25 mouse cellular contexts compared by ENCODE assay signal in genomic region chr15:74294691-74295090, GRCm38 (mm10).
DNase-seq lines count a peak whose midpoint lies in the region; ATAC-seq and TF ChIP-seq lines count a peak whose summit lies in the region.
"Had no signal": no experiment of that assay in that cellular context is flagged by ENCODE, and none has a peak within 500 bp of the region (broad histone marks: within the 10 kb centered on the region; RNA-seq: fewer than 3 reads in every experiment).

No protein-coding gene starts in this region.

- H3K9ac ChIP-seq in forebrain, embryonic 16.5 days (replicated peaks; ENCODE audit: low read depth, low read length), result no peak overlapping the region
- H3K9ac ChIP-seq in forebrain, embryonic 13.5 days, result no peak overlapping the region; the same call in 1 of the 2 replicates
- no peak overlapping the region for H3K9ac ChIP-seq in midbrain, postnatal 0 days (replicated peaks; ENCODE audit: low read length, poor library complexity, severe bottlenecking)
- no peak overlapping the region for H3K9ac ChIP-seq in midbrain, embryonic 11.5 days (ENCODE audit: low read length)
- H3K9ac ChIP-seq: embryonic facial prominence, embryonic 15.5 days; heart, embryonic 13.5 days; liver, embryonic 14.5 days had no signal

- no peak for TF ChIP-seq POLR2A in brain, embryonic 14.5 days (IDR thresholded peaks at IDR 0.05; ENCODE audit: borderline replicate concordance, extremely low read depth, insufficient read depth, insufficient read length, poor library complexity, severe bottlenecking)

- peak; percentile 26 for DNase-seq in midbrain, postnatal 0 days (ENCODE audit: low spot score)
- no peak for DNase-seq in midbrain, embryonic 11.5 days (ENCODE audit: low spot score, missing footprints)
- DNase-seq in brain, embryonic 14.5 days (ENCODE audit: low read depth), result peak; percentile 51
- peak; percentile 32 for DNase-seq in limb, embryonic 10.5 days (ENCODE audit: low spot score)
- no peak for DNase-seq in c-Kit-positive CD71-positive TER-119-positive erythroid progenitor cells, embryonic 14.5 days (ENCODE audit: low spot score)
- DNase-seq: adrenal gland, adult 2 months; adrenal gland, postnatal 36 days; cerebellum, adult 9-10 months; embryo, embryonic 11 days; gastrocnemius, postnatal 10 days; heart, postnatal 10 days; kidney, adult 11 months; kidney, postnatal 14 days; layer of hippocampus, adult 9-11 months; liver; lung, adult 2 months; lung, postnatal 10 days; right cerebral cortex, postnatal 14 days; thymus, postnatal 4 days had no signal

- no peaks in the 10 kb centered on the region for H3K36me3 ChIP-seq in forebrain, embryonic 16.5 days (ENCODE audit: control insufficient read depth, insufficient read depth)
- H3K36me3 ChIP-seq in forebrain, embryonic 13.5 days (ENCODE audit: poor library complexity, severe bottlenecking), result no peaks in the 10 kb centered on the region
- no peaks in the 10 kb centered on the region for H3K36me3 ChIP-seq in midbrain, postnatal 0 days (ENCODE audit: insufficient read depth, low read length)
- H3K36me3 ChIP-seq in midbrain, embryonic 11.5 days (ENCODE audit: control insufficient read depth, insufficient read depth, low read length), result no peaks in the 10 kb centered on the region
- H3K36me3 ChIP-seq in limb, embryonic 10.5 days, result no peaks in the 10 kb centered on the region
- H3K36me3 ChIP-seq: embryonic facial prominence, embryonic 15.5 days; heart, embryonic 13.5 days had no signal

- no peaks in the 10 kb centered on the region for H3K9me3 ChIP-seq in forebrain, embryonic 16.5 days (ENCODE audit: control insufficient read depth, low read length)
- no peaks in the 10 kb centered on the region for H3K9me3 ChIP-seq in forebrain, embryonic 13.5 days (replicated peaks)
- no peaks in the 10 kb centered on the region for H3K9me3 ChIP-seq in midbrain, postnatal 0 days (ENCODE audit: low read length)
- no peaks in the 10 kb centered on the region for H3K9me3 ChIP-seq in midbrain, embryonic 11.5 days (ENCODE audit: control insufficient read depth, low read length)
- H3K9me3 ChIP-seq in limb, embryonic 10.5 days (replicated peaks), result no peaks in the 10 kb centered on the region
- H3K9me3 ChIP-seq: embryonic facial prominence, embryonic 15.5 days; heart, embryonic 13.5 days had no signal

- H3K4me2 ChIP-seq in forebrain, embryonic 16.5 days (ENCODE audit: low read length), result no peak overlapping the region
- H3K4me2 ChIP-seq in forebrain, embryonic 13.5 days, result no peak overlapping the region
- H3K4me2 ChIP-seq in midbrain, postnatal 0 days (ENCODE audit: low read depth, low read length, poor library complexity, severe bottlenecking), result no peak overlapping the region
- H3K4me2 ChIP-seq in midbrain, embryonic 11.5 days, result no peak overlapping the region
- H3K4me2 ChIP-seq: embryonic facial prominence, embryonic 15.5 days; heart, embryonic 13.5 days had no signal

- H3K4me1 ChIP-seq in forebrain, embryonic 16.5 days (replicated peaks; ENCODE audit: control insufficient read depth, insufficient read depth, low read length), result peaks cover 13% of the 10 kb centered on the region
- peaks cover 20% of the 10 kb centered on the region for H3K4me1 ChIP-seq in forebrain, embryonic 13.5 days
- H3K4me1 ChIP-seq in midbrain, postnatal 0 days (ENCODE audit: insufficient read depth, low read length), result no peaks in the 10 kb centered on the region
- peaks cover 6% of the 10 kb centered on the region for H3K4me1 ChIP-seq in midbrain, embryonic 11.5 days (ENCODE audit: control insufficient read depth, insufficient read depth, low read length)
- peaks cover 14% of the 10 kb centered on the region for H3K4me1 ChIP-seq in limb, embryonic 10.5 days

- no peaks in the 10 kb centered on the region for H3K27me3 ChIP-seq in forebrain, embryonic 16.5 days (replicated peaks; ENCODE audit: control insufficient read depth, insufficient read depth, low read length)
- H3K27me3 ChIP-seq in forebrain, embryonic 13.5 days, result no peaks in the 10 kb centered on the region
- no peaks in the 10 kb centered on the region for H3K27me3 ChIP-seq in midbrain, postnatal 0 days (ENCODE audit: insufficient read depth, low read length)
- no peaks in the 10 kb centered on the region for H3K27me3 ChIP-seq in midbrain, embryonic 11.5 days (ENCODE audit: control insufficient read depth, insufficient read depth, low read length)
- no peaks in the 10 kb centered on the region for H3K27me3 ChIP-seq in limb, embryonic 10.5 days (ENCODE audit: low read depth, poor library complexity, severe bottlenecking)
- H3K27me3 ChIP-seq: embryonic facial prominence, embryonic 15.5 days had no signal

- no peak overlapping the region for H3K4me3 ChIP-seq in forebrain, embryonic 16.5 days (replicated peaks; ENCODE audit: low read length)
- H3K4me3 ChIP-seq in forebrain, embryonic 13.5 days, result no peak overlapping the region
- H3K4me3 ChIP-seq in midbrain, postnatal 0 days (ENCODE audit: low read depth, low read length), result no peak overlapping the region
- no peak overlapping the region for H3K4me3 ChIP-seq in midbrain, embryonic 11.5 days (ENCODE audit: low read depth, low read length)
- no peak overlapping the region for H3K4me3 ChIP-seq in limb, embryonic 10.5 days
- H3K4me3 ChIP-seq: embryonic facial prominence, embryonic 15.5 days; heart, embryonic 13.5 days had no signal

- no peak overlapping the region for H3K27ac ChIP-seq in forebrain, embryonic 16.5 days (ENCODE audit: low read length)
- no peak overlapping the region for H3K27ac ChIP-seq in forebrain, embryonic 13.5 days
- H3K27ac ChIP-seq in midbrain, postnatal 0 days (ENCODE audit: low read depth, low read length), result no peak overlapping the region
- H3K27ac ChIP-seq in midbrain, embryonic 11.5 days (ENCODE audit: low read depth, low read length), result no peak overlapping the region
- no peak overlapping the region for H3K27ac ChIP-seq in limb, embryonic 10.5 days
- H3K27ac ChIP-seq: embryonic facial prominence, embryonic 15.5 days; heart, embryonic 13.5 days; liver, embryonic 14.5 days had no signal

- WGBS in forebrain, embryonic 16.5 days, result 45% methylated on average over 10 of the region's 10 CpGs
- WGBS in forebrain, embryonic 13.5 days, result 65% methylated on average over 10 of the region's 10 CpGs
- WGBS in midbrain, postnatal 0 days, result 70% methylated on average over 10 of the region's 10 CpGs
- 85% methylated on average over 10 of the region's 10 CpGs for WGBS in midbrain, embryonic 11.5 days
- 53% methylated on average over 10 of the region's 10 CpGs for WGBS in limb, embryonic 10.5 days

- ATAC-seq in forebrain, embryonic 16.5 days, result 0 out of 2 replicates have a peak, but pooled peaks have one; percentile 39
- no peak for ATAC-seq in forebrain, embryonic 13.5 days
- ATAC-seq in midbrain, postnatal 0 days (ENCODE audit: low FRiP score), result no peak
- no peak for ATAC-seq in midbrain, embryonic 11.5 days (ENCODE audit: low FRiP score)
- ATAC-seq: inflammation-experienced regulatory T-cells, adult 6 months had no signal

- TF ChIP-seq CTCF in midbrain, postnatal 0 days (IDR thresholded peaks at IDR 0.05), result no peak
- no peak for TF ChIP-seq CTCF in brain, embryonic 14.5 days (IDR thresholded peaks at IDR 0.05; ENCODE audit: borderline replicate concordance, extremely low read depth, insufficient read depth, insufficient read length)

Comparison
In these comparisons a context has a peak if more than half of its experiments do, and no peak if none do; other contexts are left out.
1. DNase-seq: peak in midbrain, postnatal 0 days (single experiment), brain, embryonic 14.5 days (single experiment) and limb, embryonic 10.5 days (single experiment); none in midbrain, embryonic 11.5 days (single experiment) and c-Kit-positive CD71-positive TER-119-positive erythroid progenitor cells, embryonic 14.5 days (single experiment).